Mouse (Mus musculus) kidney, postnatal 36 days (tissue): ENCODE data around the gene Qtrt2.
A peak's percentile ranks its signal among the peaks of the same experiment; 100 is the strongest.

Experiments used
- DNase-seq, 2 experiments: peaks; one replicate each; pipeline ENCODE4 v3.0.0; 2021 to 2022; ENCODE audit warnings: mixed read lengths in 2 of 2

Gene Qtrt2

DNA sequence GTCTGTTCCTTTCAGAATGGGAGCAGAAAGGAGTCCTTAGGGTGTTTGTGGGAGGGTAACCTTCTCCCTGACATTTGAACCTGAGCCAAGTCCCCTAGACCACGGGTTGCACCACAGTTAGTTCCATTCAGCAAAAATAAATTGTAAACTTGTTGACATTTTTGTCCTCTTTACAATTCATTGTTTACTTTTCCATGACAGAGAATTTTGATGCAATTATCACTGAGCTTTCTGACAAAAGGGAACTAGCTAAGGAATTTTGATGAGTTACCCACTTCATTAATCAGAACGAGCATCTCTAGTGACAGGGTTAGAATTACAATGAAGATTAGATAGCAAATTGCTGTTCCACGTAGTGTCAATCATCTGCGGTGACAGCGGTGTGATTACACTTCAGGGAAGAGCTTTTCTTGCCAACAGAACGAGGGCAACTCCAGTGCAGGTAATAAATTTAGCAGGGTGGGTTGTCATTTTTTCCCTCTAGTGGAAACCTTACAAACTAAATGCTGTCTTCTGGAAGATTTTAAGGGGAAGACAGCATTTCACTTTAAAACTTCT, 1.5 kb downstream of the Qtrt2 start:
- DNase-seq: no peak

DNA sequence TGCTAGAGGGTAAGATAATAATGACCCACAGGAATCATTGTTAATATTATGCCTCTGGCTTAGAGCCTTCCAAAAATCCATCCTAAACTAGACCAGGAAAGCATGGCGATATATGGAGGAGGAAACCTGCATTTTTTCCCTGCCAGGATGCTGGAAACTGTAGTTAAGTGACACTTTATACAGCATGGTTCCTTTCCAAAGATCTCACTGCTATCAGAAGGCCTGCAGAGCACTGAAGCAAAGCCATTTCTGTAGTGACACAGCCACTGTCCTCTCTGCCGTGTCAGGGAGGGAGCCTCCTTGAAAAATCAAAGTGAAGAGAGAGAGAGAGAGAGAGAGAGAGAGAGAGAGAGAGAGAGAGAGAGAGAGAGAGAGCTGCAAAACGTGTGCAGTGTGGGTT, 4.0 kb downstream of the Qtrt2 start:
- DNase-seq: no peak

DNA sequence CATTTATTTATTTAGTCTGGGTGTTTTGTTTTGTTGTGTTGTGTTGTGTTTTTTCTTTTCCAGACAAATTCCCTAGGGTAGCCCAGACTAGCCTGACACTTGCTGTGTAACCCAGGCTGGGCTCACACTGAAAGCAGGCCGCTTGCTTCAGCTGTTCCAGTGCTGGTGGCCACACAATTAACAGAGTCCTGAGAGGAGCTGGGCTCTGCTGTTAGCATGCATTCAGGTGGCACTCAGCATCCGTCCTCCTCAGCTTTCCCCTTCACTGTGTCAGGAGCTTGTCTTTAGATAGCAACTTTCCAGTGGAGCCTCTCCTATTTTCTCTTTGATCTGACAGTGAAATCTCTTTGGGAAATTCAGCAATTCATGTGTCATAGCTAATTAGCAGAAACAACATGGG, 4.6 kb downstream of the Qtrt2 start:
- DNase-seq: no peak

DNA sequence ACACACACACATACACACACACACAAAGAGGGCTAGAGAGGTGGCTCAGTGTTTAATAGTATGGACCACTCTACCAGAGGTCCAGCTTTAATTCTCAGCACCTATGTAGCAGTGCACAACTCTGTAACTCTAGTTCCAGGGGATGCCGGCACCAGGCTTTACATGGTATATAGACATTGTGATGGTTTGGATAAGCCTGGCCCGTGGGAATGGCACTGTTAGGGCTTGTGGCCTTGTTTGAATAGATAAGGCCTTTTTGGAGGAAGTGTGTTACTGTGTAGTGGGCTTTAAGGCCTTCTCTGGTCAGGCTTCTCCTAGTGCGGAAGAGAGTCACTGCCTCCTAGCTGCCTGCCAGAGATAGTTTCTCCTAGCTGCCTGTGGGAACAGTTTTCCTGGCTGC, 7.7 kb downstream of the Qtrt2 start:
- no peak for DNase-seq

DNA sequence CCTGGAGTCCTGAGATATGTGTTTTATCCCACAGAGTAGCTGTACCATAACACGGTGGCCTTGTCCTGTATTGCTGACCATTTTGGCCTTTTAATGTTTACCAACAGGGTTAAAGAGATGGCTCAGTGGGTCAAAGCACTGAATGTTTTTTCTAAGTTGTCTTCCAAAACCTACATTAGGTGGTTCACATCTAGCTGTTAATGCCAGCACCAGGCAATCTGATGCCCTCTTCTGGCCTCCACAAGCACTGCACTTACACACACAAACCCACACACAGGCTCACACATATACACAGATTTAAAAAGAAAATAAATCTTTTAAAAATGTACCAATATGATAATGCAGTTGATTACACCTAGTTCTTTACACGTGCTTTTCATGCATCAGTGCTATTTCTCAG, 17.7 kb downstream of the Qtrt2 start:
- peak in 1 of 2 experiments; percentile 58 for DNase-seq

DNA sequence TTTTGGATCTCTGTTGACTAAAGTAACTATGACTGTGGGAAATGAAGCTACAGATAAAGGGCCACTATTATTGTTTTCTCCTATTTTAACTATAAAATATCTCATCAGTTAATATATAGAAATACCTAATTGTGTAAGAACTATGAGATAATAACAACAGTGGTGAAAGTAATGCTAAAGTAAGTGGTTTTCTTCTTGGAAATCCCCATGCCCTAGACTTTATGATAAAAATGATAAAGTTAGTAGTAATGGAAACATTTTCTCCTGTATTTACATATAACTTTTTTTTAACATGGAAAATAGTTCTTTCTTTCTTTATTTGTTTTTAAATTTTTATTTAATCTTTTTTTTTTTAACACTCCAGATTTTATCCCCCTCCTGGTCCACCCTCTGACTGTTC, 26.0 kb downstream of the Qtrt2 start:
- no peak for DNase-seq

DNA sequence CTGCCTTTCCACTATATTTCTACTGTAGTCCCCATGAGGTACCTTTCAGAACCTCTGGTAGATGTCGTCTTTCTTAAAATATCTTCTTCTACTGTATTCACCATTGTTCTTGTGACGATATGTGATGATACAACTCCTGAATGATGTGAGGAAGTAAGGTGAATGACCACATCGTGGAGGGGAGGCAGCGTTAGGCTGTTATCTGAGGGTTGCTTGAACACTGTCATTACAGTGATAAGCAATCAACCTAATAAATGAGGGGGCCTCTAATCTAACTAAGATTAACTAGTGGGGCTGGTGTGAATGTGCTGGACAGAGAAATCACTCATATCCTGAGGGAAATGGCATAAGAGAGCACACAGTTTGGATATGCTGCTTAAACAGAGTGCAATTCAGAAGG, 26.5 kb downstream of the Qtrt2 start:
- DNase-seq: no peak

DNA sequence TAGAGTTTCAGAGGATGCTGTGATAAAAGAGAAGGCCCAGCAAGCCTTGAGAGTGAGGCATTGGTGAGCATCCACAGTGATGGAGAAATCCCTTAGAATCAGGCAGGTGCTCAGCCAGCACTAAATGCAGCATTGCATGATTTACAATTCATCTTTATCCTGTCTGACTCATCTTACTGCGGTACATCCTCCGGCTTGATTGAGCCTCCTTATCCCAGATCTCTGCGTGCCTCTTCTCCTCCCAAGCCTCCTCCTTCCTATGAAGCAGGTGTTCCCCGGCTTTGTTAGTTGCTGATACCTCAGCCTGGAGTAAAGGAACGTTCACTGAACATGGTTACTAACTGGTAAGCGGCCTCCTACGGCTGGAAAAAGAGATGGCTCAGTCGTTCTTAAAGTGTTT, 32.1 kb downstream of the Qtrt2 start:
- DNase-seq: no peak

DNA sequence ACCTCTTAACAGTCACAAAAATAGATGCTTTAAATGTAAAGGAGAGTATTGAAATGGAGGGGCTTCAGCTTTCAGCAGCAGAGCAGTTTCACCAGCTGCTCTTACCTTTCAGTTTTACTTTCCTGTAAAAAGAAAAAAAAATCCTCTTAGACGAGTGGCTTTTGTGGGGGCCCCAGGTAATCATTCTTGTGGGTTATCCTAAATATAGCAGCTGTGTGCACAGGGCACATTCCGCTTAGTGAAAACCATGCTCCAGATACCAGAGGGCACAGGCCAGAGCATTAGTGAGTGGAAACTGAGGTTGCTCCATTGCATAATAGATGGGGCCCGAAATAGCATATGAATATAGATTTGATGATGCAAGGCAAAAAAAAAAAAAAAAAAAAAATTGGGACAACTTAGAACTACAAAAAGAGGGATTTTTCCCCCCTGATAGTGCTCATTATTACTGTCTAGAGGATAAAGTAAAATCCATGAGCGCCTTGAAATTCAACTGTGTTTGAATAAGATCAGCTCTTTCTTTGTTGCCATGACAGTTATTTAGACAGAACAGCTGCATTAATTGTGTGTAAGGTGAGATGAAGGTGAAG, 35.8 kb downstream of the Qtrt2 start:
- DNase-seq: peak in 1 of 2 experiments; percentile 5

DNA sequence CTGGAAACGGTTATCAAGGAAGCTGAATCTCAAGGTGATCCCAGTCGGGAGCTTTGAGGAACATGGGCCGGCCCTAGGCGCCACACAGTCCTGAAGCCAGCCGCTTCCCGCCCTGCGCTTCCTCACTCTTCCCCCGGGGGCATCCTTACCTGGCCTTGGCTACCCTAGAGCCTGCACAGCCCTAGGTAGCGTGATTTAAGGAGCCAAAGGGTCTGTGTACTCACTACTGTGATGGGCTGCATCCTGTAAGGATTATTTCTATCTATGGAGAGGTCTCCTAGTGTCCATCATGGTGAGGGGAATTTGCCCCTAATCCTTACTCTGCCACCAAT, 36.6 kb downstream of the Qtrt2 start:
- DNase-seq: no peak

DNA sequence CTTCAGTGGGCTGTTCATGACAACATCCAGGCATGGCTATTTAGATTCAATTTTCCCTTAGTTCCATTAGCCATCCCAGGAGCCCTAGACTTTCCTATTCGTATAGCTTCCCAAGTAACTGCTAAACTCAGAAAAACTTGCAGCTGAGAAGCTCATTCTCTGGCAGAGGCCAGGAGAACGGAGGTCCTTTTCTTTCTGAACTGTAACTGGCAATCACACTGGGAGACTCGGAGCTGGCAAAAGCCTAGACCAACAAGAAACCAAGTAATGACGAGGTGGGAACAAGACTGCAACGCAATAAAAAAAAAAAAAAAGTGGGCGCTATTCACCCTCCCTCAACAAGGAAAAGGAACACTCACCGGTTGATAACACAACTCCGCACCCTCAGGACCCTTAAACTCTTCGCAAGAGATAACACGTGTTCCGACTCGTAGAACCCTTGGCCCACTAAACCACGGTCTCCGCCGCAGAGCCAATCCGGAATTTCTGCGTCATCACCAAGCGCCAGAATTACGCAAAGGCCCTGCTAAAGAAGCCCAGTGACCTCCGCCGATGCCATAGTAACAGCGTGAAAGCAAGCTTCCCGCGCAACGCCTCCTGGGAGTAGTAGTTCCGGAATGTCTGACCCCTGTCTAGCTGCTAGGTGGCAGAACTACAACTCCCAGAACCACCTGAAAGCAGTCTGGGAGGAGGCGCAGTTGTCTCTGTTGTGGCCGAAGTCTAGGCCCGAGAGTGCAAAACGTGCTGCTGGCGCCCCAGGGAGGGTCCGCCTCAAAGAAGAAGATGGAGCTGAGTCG, 37.2 kb downstream of the Qtrt2 start, which contains the start of gene Ccdc191:
Ccdc191 (plus strand) TSS at position 593 of the 797 bp plus-strand sequence.
- DNase-seq: peak; percentile 100

DNA sequence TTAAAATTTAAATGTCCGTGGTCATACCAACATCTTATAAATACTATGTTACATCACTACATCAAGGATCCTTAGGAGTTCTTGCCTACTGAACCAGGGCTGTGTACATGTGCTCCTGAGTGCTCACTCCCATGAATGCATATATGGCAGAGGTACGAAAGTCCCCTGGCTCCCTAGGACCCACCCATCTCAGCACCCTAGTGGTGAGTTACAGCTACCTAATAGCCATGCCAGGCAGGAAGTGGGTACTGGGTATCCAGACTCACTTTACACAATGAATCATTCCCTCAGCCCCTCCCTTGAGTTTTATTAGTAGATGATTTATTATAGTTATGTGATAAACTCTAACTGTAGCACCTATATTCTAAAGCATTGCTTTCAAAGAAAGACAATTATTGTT, 44.3 kb downstream of the Qtrt2 start:
- DNase-seq: no peak

DNA sequence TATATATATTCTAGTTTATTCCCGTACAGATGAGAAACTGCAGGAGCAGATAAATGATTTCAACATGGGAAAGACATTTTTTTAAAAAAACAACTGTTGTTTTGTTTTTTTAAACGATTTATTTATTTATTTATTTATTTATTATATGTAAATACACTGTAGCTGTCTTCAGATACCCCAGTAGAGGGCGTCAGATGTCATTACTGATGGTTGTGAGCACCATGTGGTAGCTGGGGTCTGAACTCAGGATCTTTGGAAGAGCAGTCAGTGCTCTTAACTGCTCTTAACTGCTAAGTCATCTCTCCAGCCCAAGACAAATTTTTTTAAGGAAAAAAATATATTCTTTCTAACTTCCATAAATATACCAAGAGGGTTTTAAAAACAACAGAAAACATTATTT, 45.0 kb downstream of the Qtrt2 start:
- no peak for DNase-seq

DNA sequence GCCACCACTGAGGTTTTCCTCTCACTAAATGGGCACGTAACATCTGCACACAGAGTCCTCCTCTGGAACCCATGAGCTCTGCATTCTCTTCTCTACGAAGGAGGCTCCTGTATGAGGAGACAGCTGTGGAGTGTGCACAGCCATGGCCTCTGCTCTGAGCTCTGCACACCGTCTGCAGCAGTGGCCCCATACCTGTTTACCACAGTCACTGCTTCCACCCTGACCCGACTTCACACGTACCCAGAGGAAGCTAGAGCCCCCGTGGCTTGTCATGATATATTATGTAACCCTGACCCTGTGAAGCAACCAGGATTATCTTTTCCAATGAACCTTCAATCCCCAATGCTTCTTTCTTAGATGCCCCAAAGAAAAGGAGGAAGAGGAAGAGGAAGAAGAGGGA, 46.8 kb downstream of the Qtrt2 start:
- DNase-seq: no peak

DNA sequence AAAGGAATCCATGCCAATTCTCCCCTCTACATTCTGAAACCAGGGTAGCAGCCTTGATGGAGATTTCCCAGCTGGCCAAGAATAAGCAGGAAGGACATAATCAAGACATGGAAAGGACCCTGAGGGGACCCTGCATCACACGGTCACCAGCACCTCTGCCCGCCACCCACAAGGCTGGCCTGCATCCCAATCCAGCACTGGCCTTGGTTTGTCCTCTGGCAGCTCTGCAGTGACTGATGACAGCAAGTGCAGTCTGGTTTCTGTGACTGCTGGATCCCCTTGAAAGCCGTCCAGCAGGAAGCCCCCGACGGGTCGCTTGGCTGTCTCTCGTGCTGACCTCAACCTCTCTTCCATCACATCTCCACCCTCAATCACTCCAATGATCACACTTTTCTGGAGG, 55.2 kb downstream of the Qtrt2 start:
- no peak for DNase-seq

DNA sequence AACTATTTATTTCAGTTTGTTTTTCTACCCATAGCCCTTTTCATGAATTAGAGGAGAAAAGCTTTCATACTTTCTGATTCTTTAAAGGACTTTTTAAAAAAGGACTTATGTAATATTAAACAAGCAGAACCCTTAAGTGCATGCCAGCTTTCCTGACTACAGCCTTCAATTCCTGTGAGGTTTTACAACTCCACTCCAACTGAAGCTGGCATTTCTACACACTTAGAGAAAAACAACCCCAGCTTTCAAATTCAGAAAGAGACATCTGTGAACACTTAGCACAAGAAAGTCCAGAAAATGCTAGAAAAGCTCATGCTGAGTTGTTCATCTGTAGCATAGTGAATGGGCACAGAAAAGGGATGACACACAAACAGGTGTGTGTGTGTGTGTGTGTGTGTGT, 56.8 kb downstream of the Qtrt2 start:
- no peak for DNase-seq

DNA sequence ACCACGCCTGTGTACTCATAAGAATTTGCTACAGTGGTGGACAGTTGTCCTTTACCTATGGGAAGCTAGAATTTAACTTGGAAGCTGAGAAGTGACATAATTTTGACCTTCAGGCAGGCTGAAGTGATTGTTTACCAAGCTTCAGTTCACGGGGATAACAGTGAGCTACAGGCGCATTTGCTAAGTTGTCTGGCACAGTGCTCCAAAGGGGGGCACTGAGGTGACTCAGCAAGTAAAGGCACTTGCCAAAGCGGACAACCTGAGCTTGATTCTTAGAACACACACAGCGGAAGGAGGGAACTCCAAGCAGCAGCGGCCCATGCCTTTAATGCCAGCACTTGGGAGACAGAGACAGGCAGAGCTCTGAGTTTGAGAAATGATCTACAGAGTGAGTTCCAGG, 66.0 kb downstream of the Qtrt2 start:
- DNase-seq: no peak

DNA sequence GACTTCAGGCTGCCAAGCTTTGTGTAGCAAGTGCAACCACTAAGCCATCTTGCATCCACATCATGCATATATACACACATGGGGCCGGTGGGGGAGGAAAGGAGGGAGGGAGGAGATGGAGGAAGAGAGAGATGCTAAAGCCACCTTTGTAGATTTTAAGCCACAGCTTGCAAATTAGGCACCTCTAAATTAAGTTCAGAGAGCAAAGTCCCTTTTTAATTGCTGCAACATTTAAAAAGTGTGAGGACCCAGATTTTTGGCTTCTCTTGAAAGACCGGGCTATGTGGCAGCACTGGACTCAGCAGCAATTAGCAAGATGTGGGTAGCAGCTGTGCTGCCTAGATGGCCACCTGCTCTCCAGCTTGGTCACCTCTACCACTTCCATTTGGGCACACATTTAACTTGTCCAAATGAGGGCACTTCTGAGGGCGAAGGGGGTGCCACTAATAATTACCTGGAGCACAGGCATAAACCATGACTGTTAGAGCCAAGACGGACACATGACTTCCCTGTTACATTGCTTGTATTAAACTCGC, 67.6 kb downstream of the Qtrt2 start:
- DNase-seq: no peak

DNA sequence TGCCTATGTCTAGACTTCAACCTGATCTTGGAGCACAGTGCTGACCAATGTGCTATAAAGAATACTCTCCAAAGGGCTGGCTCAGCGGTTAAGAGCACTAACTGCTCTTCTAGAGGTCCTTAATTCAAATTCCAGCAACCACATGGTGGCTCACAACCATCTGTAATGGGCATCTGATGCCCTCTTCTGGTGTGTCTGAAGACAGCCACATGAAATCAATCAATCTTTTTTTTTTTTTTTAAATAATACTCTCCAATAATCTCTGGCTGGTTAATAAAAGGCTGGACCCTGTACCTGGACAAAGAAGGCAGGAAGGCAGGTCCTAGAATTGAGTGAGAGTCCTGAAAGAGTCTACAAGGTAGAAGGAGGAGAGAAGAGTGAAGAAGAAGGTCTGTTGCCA, 76.8 kb downstream of the Qtrt2 start:
- no peak for DNase-seq

DNA sequence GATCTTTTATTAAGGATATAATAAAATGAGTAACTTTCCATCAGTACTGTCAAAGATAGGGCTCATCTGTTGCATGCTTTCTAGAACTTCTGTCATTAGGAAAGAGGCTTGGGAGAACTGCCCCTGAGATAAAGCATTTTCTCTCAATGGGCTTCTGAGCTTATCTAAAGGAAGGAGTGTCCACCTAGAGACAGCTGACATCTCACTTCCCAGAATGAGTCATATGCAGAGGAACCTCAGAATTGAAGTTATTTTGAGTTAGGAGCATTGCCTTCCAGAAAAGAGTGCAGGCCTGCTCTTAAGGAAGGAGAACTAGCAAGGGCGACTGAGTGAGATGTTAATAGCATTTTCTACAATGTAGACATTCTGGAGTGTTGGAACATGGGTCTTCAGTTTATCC, 85.4 kb downstream of the Qtrt2 start:
- no peak for DNase-seq

DNA sequence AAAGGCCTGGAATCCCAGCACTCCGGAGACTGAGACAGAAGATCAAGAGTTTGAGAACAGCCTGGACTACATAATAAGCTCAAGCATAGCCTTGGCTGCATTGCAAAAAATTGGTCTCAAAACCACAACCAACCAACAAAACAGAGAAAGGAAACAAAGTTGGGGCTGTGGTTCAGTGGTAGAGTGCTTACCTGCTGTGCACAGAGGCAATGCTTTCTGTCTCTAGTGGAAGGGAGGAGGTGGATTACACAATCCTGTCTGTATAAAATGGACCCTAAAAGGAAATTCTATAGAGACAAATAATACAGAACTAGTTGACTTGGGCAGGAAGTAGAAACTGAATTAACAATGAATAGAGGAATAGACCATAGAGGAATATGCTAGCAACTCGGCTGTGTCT, 94.7 kb downstream of the Qtrt2 start:
- DNase-seq: no peak

DNA sequence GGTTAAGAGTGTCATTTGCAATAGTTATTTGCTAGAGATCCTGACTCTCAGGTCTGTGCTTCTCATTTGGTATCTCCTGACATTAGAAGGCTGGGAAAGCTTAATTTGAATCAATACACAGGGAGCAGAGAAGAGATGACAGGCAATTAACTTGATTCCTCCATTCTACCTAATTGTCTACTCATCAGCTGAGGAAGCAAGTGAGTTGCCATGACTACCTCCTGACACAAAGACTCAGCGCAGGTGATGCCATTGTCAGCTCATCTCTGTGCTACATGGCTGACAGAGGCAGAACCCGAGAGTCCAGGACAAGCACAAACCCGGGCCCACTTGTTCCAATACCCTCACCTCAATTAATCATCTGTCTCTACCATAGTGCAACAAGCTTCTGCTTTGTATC, 99.1 kb downstream of the Qtrt2 start:
- no peak for DNase-seq

DNA sequence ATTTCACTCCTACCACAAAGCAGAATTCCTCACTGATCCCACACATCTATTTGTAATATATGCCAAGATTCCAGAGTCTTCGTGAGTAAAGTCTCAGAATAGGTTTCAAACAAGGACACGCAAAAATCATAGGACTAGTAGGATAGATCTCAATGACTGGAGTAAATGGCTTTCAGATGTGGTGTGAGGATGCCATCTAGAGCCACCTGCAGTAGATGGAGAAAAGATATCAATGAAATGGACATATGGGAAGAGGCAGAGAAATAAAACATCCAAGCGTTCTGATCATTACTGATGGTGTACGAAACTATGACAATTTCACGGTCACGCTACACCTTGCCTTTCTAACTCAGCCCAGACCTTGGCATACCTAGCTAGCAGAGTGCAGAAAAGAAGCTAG, 108.2 kb downstream of the Qtrt2 start:
- DNase-seq: no peak

DNA sequence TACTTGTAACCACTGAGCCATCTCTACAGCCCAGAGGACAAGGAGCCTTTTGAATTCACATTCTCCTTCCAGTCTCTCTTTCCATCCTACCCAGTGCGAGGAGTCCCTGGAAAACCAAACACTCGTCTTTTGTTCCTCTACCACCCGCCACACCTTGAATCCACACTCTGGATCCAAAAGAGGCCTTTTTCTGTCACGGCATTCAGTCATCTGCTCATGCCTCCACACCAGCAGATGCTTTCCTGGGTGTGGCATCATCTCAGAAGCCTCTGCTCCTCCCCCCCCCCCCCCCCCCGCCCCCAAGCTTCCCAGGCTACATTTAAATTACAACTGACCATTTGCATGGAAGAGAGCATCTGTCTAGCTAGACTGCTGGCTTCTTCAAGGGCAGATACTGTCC, 110.3 kb downstream of the Qtrt2 start:
- DNase-seq: no peak
